8 mouse cellular contexts compared by ENCODE assay signal in the genomic region with DNA sequence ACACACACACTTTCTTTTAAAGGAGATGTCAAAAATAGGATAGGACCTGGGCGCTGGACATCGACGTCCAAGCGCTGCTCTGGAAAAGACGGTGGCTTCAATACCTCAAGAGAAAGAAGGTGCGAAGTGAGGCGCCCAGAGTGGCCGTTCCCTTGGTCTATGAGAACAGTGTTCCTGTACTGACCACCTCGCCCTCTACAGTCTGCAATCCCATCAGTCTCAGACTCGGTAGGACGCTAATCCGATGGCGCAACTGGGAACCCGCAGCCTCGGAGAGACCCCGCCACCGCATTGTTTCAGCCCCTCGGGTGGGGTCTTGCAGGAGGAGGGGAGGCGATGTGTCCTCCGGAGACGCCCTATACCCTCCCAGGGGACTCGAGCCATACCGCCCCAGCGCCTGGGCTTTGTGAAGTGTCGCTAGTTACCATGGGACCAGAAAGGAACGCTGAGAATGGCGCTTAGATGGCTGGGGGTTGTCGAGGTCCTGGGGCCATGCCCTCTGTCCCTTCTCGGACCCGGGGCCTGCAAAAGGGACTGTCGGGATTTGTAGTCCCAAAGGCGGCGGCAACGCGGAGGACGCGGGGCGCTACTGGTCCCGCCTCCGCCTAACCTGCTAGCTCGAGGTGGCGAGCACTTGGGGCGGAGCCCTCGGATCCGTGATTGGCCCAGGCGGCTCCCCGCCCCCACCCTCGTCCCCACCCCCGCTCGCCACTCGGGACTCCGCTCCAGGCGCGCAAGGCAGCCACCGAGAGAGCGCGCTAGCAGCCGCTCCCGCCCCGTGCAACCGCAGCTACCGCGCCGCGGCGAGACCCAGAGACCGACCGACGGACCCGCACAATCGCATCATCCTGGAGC. TPM values are rescaled to one million over a fixed set of nuclear protein-coding genes. Genes with fewer than 3 reads are reported as not detected.
DNase-seq lines count a peak whose midpoint lies in the region; ATAC-seq lines count a peak whose summit lies in the region.

A gene (plus strand): TSS at position 418 of the 855 bp plus-strand sequence.

- H3K9ac ChIP-seq in hindbrain, embryonic 14.5 days: peak within 1 kb of the TSS; percentile 90

- H3K4me3 ChIP-seq in hindbrain, embryonic 14.5 days (replicated peaks; ENCODE audit: low read length): peak within 1 kb of the TSS; percentile 73

- under 1% methylated on average over 63 of the region's 71 CpGs for WGBS in hindbrain, embryonic 14.5 days

- H3K27ac ChIP-seq in hindbrain, embryonic 14.5 days: peak within 1 kb of the TSS; percentile 95

- H3K4me1 ChIP-seq in hindbrain, embryonic 14.5 days (replicated peaks; ENCODE audit: control insufficient read depth, insufficient read depth, low read length): peaks cover 15% of the 10 kb centered on the region

- 0 out of 2 replicates have a peak, but pooled peaks cover 6% of the 10 kb centered on the region for H3K36me3 ChIP-seq in hindbrain, embryonic 14.5 days (replicated peaks; ENCODE audit: control insufficient read depth, insufficient read depth)

- H3K9me3 ChIP-seq in hindbrain, embryonic 14.5 days (ENCODE audit: control insufficient read depth, low read length): no peaks in the 10 kb centered on the region

- DNase-seq in adrenal gland, adult (ENCODE audit: inconsistent age in 2 of 2, low spot score in 1 of 2): peak; percentile 81 to 88
- DNase-seq in cerebellum, postnatal 4 days (ENCODE audit: low spot score in 2 of 2): peak; percentile 70 to 88
- DNase-seq in frontal cortex, postnatal 36 days (ENCODE audit: low spot score in 2 of 2): peak; percentile 73 to 80
- DNase-seq in hindbrain, embryonic 14.5 days (ENCODE audit: low spot score): peak; percentile 88
- DNase-seq in layer of hippocampus, postnatal 36 days: peak; percentile 79 to 81
- peak; percentile 76 for DNase-seq in lung, postnatal 10 days
- peak; percentile 84 for DNase-seq in ovary, postnatal 36 days (ENCODE audit: low spot score)
- DNase-seq in thymus, postnatal 25 days: peak; percentile 69

- H3K27me3 ChIP-seq in hindbrain, embryonic 14.5 days (ENCODE audit: control insufficient read depth, insufficient read depth, low read length): no peaks in the 10 kb centered on the region

- H3K4me2 ChIP-seq in hindbrain, embryonic 14.5 days (replicated peaks): peak within 1 kb of the TSS; percentile 80

- peak; percentile 90 for ATAC-seq in hindbrain, embryonic 14.5 days (ENCODE audit: low FRiP score)

RNA-seq across cellular contexts. Expression of the gene that starts here (rescaled TPM):
- 202 and 220 TPM in 2 replicates for polyA plus RNA-seq in hindbrain, embryonic 14.5 days (2014; fragmentation: Nextera tagmentation; extraction: Ambion mirVana)
- total RNA-seq in layer of hippocampus, postnatal 36 days (2021): 10 to 100 TPM; 35.6 to 40.2 TPM

Comparison
In these comparisons a context has a peak if more than half of its experiments do, and no peak if none do; other contexts are left out.
1. Peak in every context shown above with its lines: DNase-seq, ATAC-seq, H3K4me3 ChIP-seq and H3K27ac ChIP-seq.